8 mouse cellular contexts compared by ENCODE assay signal in genomic region chr7:105811516-105811915, GRCm38 (mm10). TPM values are rescaled to one million over a fixed set of nuclear protein-coding genes. Genes with fewer than 3 reads are reported as not detected.
A peak's percentile ranks its signal among the peaks of the same experiment; 100 is the strongest.
DNase-seq lines count a peak whose midpoint lies in the region; ATAC-seq and TF ChIP-seq lines count a peak whose summit lies in the region.

No protein-coding gene starts in this region.

- no peak for ATAC-seq in embryonic facial prominence, embryonic 15.5 days (ENCODE audit: insufficient number of reproducible peaks, low FRiP score, low TSS enrichment, low read depth)
- no peak for ATAC-seq in stomach, embryonic 14.5 days (ENCODE audit: insufficient number of reproducible peaks, insufficient read depth, low FRiP score, low read depth)

- no peaks in the 10 kb centered on the region for H3K27me3 ChIP-seq in embryonic facial prominence, embryonic 15.5 days
- H3K27me3 ChIP-seq in limb, embryonic 10.5 days (ENCODE audit: low read depth, poor library complexity, severe bottlenecking): no peaks in the 10 kb centered on the region
- H3K27me3 ChIP-seq in stomach, embryonic 14.5 days (ENCODE audit: control insufficient read depth, insufficient read depth, low read length): no peaks in the 10 kb centered on the region

- peaks cover 14% of the 10 kb centered on the region for H3K36me3 ChIP-seq in embryonic facial prominence, embryonic 15.5 days
- H3K36me3 ChIP-seq in limb, embryonic 10.5 days: peaks cover 30% of the 10 kb centered on the region
- H3K36me3 ChIP-seq in stomach, embryonic 14.5 days (ENCODE audit: control insufficient read depth, insufficient read depth, low read length): peaks cover 19% of the 10 kb centered on the region; the same call in 1 of the 2 replicates

- DNase-seq in layer of hippocampus, adult 2 months (ENCODE audit: low spot score in 2 of 2): no peak
- no peak for DNase-seq in layer of hippocampus, adult 11-12 months (ENCODE audit: low spot score)
- DNase-seq in limb, embryonic 10.5 days (ENCODE audit: low spot score): no peak
- DNase-seq in adrenal gland, postnatal 14 days: no peak
- no peak for DNase-seq in urinary bladder, postnatal 25 days (ENCODE audit: low spot score)
- DNase-seq in gastrocnemius, postnatal 4 days (ENCODE audit: low spot score in 2 of 2): no peak

- no peak for TF ChIP-seq CTCF in layer of hippocampus, adult 2 months (conservative IDR thresholded peaks at IDR 0.05)

- H3K4me2 ChIP-seq in embryonic facial prominence, embryonic 15.5 days (replicated peaks): peak overlapping the region; percentile 32
- H3K4me2 ChIP-seq in stomach, embryonic 14.5 days (replicated peaks; ENCODE audit: low read depth, low read length): 0 out of 2 replicates have a peak overlapping the region, but pooled peaks have one; percentile 12

- no peak overlapping the region for H3K9ac ChIP-seq in embryonic facial prominence, embryonic 15.5 days
- H3K9ac ChIP-seq in stomach, embryonic 14.5 days (replicated peaks; ENCODE audit: low read depth, low read length): no peak overlapping the region

- H3K4me1 ChIP-seq in embryonic facial prominence, embryonic 15.5 days: peaks cover 8% of the 10 kb centered on the region
- peaks cover 7% of the 10 kb centered on the region for H3K4me1 ChIP-seq in limb, embryonic 10.5 days
- peaks cover 5% of the 10 kb centered on the region; the same call in 1 of the 2 replicates for H3K4me1 ChIP-seq in stomach, embryonic 14.5 days (ENCODE audit: control insufficient read depth, insufficient read depth, low read length)

- H3K27ac ChIP-seq in layer of hippocampus, adult 2 months: peak overlapping the region; percentile 80
- H3K27ac ChIP-seq in embryonic facial prominence, embryonic 15.5 days (replicated peaks): no peak overlapping the region
- H3K27ac ChIP-seq in limb, embryonic 10.5 days: peak overlapping the region; percentile 92
- no peak overlapping the region for H3K27ac ChIP-seq in stomach, embryonic 14.5 days (ENCODE audit: low read length)

- peak overlapping the region; percentile 43 for H3K4me3 ChIP-seq in layer of hippocampus, adult 2 months
- peak overlapping the region; percentile 67 for H3K4me3 ChIP-seq in embryonic facial prominence, embryonic 15.5 days (replicated peaks)
- peak overlapping the region; percentile 88 for H3K4me3 ChIP-seq in limb, embryonic 10.5 days
- peak overlapping the region; percentile 11; the same call in 1 of the 2 replicates for H3K4me3 ChIP-seq in stomach, embryonic 14.5 days (ENCODE audit: low read depth, low read length)

- no peaks in the 10 kb centered on the region; the same call in 1 of the 2 replicates for H3K9me3 ChIP-seq in embryonic facial prominence, embryonic 15.5 days (replicated peaks)
- no peaks in the 10 kb centered on the region for H3K9me3 ChIP-seq in limb, embryonic 10.5 days (replicated peaks)
- no peaks in the 10 kb centered on the region for H3K9me3 ChIP-seq in stomach, embryonic 14.5 days (ENCODE audit: control insufficient read depth, low read depth, low read length)

RNA-seq across cellular contexts. Expression of gene Mrpl17, which starts 0.6 kb away (rescaled TPM):
- total RNA-seq in layer of hippocampus, adult 2 months (2021): 100 to 1,000 TPM; 104 to 108 TPM
- 345 and 355 TPM in 2 replicates for polyA plus RNA-seq in embryonic facial prominence, embryonic 15.5 days (2015; fragmentation: Nextera tagmentation; extraction: Ambion mirVana)
- 332 and 378 TPM in 2 replicates for polyA plus RNA-seq in limb, embryonic 10.5 days (2016; fragmentation: Nextera tagmentation; extraction: Ambion mirVana)
- polyA plus RNA-seq in stomach, embryonic 14.5 days (2014; fragmentation: Nextera tagmentation; extraction: Ambion mirVana): 349 TPM in 2 replicates
- 198 and 209 TPM in 2 replicates for total RNA-seq in adrenal gland, postnatal 14 days (2021)
- 100 to 1,000 TPM; 177 to 182 TPM for total RNA-seq in gastrocnemius, postnatal 4 days (2021)

RNA-seq across cellular contexts. Expression of gene Dchs1, which starts 24.1 kb away (rescaled TPM):
- total RNA-seq in layer of hippocampus, adult 2 months (2021): 10 to 100 TPM; 14.1 to 15.1 TPM
- polyA plus RNA-seq in embryonic facial prominence, embryonic 15.5 days (2015; fragmentation: Nextera tagmentation; extraction: Ambion mirVana): 15.5 and 17.7 TPM in 2 replicates
- 17.3 and 21.2 TPM in 2 replicates for polyA plus RNA-seq in limb, embryonic 10.5 days (2016; fragmentation: Nextera tagmentation; extraction: Ambion mirVana)
- polyA plus RNA-seq in stomach, embryonic 14.5 days (2014; fragmentation: Nextera tagmentation; extraction: Ambion mirVana): 18.7 and 20.5 TPM in 2 replicates
- total RNA-seq in adrenal gland, postnatal 14 days (2021): 11.7 and 14.6 TPM in 2 replicates
- total RNA-seq in gastrocnemius, postnatal 4 days (2021): 10 to 100 TPM; 40.9 to 42.5 TPM

RNA-seq across cellular contexts. Expression of gene Tpp1, which starts 59.5 kb away (rescaled TPM):
- 10 to 100 TPM; 73.2 to 73.4 TPM for total RNA-seq in layer of hippocampus, adult 2 months (2021)
- 67.0 and 82.0 TPM in 2 replicates for polyA plus RNA-seq in embryonic facial prominence, embryonic 15.5 days (2015; fragmentation: Nextera tagmentation; extraction: Ambion mirVana)
- 39.8 and 40.5 TPM in 2 replicates for polyA plus RNA-seq in limb, embryonic 10.5 days (2016; fragmentation: Nextera tagmentation; extraction: Ambion mirVana)
- 79.9 and 80.2 TPM in 2 replicates for polyA plus RNA-seq in stomach, embryonic 14.5 days (2014; fragmentation: Nextera tagmentation; extraction: Ambion mirVana)
- total RNA-seq in adrenal gland, postnatal 14 days (2021): 74.8 and 75.4 TPM in 2 replicates
- 10 to 100 TPM; 37.6 to 42.6 TPM for total RNA-seq in gastrocnemius, postnatal 4 days (2021)

Comparison
In these comparisons a context has a peak if more than half of its experiments do, and no peak if none do; other contexts are left out.
1. H3K27ac ChIP-seq: peak in layer of hippocampus, adult 2 months (single experiment) and limb, embryonic 10.5 days (single experiment); none in embryonic facial prominence, embryonic 15.5 days (single experiment) and stomach, embryonic 14.5 days (single experiment).
2. H3K4me3 ChIP-seq: peak in every context shown above with its lines; median percentile 88 in limb, embryonic 10.5 days; 67 in embryonic facial prominence, embryonic 15.5 days; 43 in layer of hippocampus, adult 2 months; 11 in stomach, embryonic 14.5 days.